Mouse (Mus musculus) liver, adult 2 months (tissue): ENCODE data around the gene Cyp27b1.

Experiments used
- CTCF ChIP-seq: fragments of 200-500 bp; IDR thresholded peaks from 2 replicates; pipeline ENCODE4 v1.5.1; 2011; ENCODE audit warnings: low read depth, low read length, control low read depth
- POLR2A ChIP-seq: fragments of 200-500 bp; IDR thresholded peaks from 2 replicates; pipeline ENCODE4 v1.6.1; 2011; ENCODE audit warnings: low read length, control low read depth; ENCODE audit not compliant: insufficient read depth; ENCODE audit errors: extremely low read depth

- no peak for TF ChIP-seq CTCF
- TF ChIP-seq POLR2A, result peak; percentile 73; the same call in 1 of the 2 replicates
Observed at GRCm38 (mm10) chr10:127070190-127071121, 22.4 kb downstream of the Cyp27b1 start, which contains the start of gene Tspan31.
